Mouse (Mus musculus) cortical plate, adult 2 months (tissue): ENCODE measurements around the gene Tmem91. TPM values are rescaled to one million over a fixed set of nuclear protein-coding genes. Genes with fewer than 3 reads are reported as not detected.

Experiments used
- H3K27ac ChIP-seq: fragments of 200-500 bp; 2 replicates; pipeline ENCODE4 v1.5.1; 2012; ENCODE audit warnings: low read length, control low read depth, inconsistent platforms; ENCODE audit not compliant: insufficient read depth
- H3K4me1 ChIP-seq: fragments of 200-500 bp; 2 replicates; pipeline ENCODE4 v1.6.1; 2011; ENCODE audit warnings: low read length; ENCODE audit not compliant: control insufficient read depth, insufficient read depth
- H3K4me3 ChIP-seq: fragments of 200-500 bp; 2 replicates; pipeline ENCODE4 v1.5.1; 2011; ENCODE audit warnings: mild to moderate bottlenecking, low read length, control low read depth; ENCODE audit not compliant: insufficient read depth
- CTCF ChIP-seq: fragments of 200-500 bp; IDR thresholded peaks from 2 replicates; pipeline ENCODE4 v1.5.1; 2011; ENCODE audit warnings: mild to moderate bottlenecking, control low read depth, low read length; ENCODE audit not compliant: insufficient read depth; ENCODE audit errors: extremely low read depth
- POLR2A ChIP-seq: fragments of 200-500 bp; IDR thresholded peaks from 2 replicates; pipeline ENCODE4 v1.6.1; 2011; ENCODE audit warnings: mild to moderate bottlenecking, low read length, control low read depth; ENCODE audit not compliant: insufficient read depth; ENCODE audit errors: extremely low read depth
- polyA plus RNA-seq: library from polyadenylated mRNA; depleted of rRNA; stranded (reverse); fragments of >200 nt; gene quantifications from 2 replicates; pipeline ENCODE4 v1.2.3, GENCODE M21; 2012

Tmem91 gene
- polyA plus RNA-seq, 1 experiment, result 37.6 TPM

GRCm38 (mm10) chr7:25684659-25685058 is 9.7 kb upstream of the Tmem91 start:
- Histone ChIP-seq H3K4me3 (no peak overlapping the region), H3K27ac (no peak overlapping the region), H3K4me1 (peaks cover 4% of the 10 kb centered on the region; the same call in 1 of the 2 replicates)
- TF ChIP-seq POLR2A, result no peak
- no peak for TF ChIP-seq CTCF

GRCm38 (mm10) chr7:25683474-25684180 is 8.7 kb upstream of the Tmem91 start:
- no peak for TF ChIP-seq POLR2A
- TF ChIP-seq CTCF, result no peak
- peaks cover 4% of the 10 kb centered on the region; the same call in 1 of the 2 replicates for H3K4me1 ChIP-seq
- H3K27ac ChIP-seq, result no peak overlapping the region
- H3K4me3 ChIP-seq, result no peak overlapping the region

GRCm38 (mm10) chr7:25681341-25682231 is 6.6 kb upstream of the Tmem91 start:
- Histone ChIP-seq H3K4me3 (peak overlapping the region; percentile 47), H3K4me1 (0 out of 2 replicates have a peak, but pooled peaks cover 2% of the 10 kb centered on the region), H3K27ac (no peak overlapping the region)
- TF ChIP-seq POLR2A (no peak), CTCF (no peak)

- Histone ChIP-seq H3K27ac (peak within 1 kb of the TSS; percentile 86), H3K4me3 (peak within 1 kb of the TSS; percentile 47), H3K4me1 (0 out of 2 replicates have a peak, but pooled peaks cover 2% of the 10 kb centered on the region)
- TF ChIP-seq POLR2A (peak; percentile 68), CTCF (no peak)
Measured at GRCm38 (mm10) chr7:25680514-25681258, 5.7 kb upstream of the Tmem91 start, which contains the start of gene B9d2. TSS of gene B9d2 (plus strand) at chr7:25680780.

- H3K27ac ChIP-seq, result no peak overlapping the region
- 0 out of 2 replicates have a peak, but pooled peaks cover 2% of the 10 kb centered on the region for H3K4me1 ChIP-seq
- no peak for TF ChIP-seq CTCF
- no peak for TF ChIP-seq POLR2A
- peak overlapping the region; percentile 47; the same call in 1 of the 2 replicates for H3K4me3 ChIP-seq
Measured at GRCm38 (mm10) chr7:25679971-25680370, 5.0 kb upstream of the Tmem91 start.

- Histone ChIP-seq H3K4me1 (0 out of 2 replicates have a peak, but pooled peaks cover 2% of the 10 kb centered on the region), H3K27ac (no peak overlapping the region)
- TF ChIP-seq POLR2A (no peak), CTCF (no peak)
Measured at GRCm38 (mm10) chr7:25677013-25677412, 2.0 kb upstream of the Tmem91 start.

GRCm38 (mm10) chr7:25676085-25676781 is 1.3 kb upstream of the Tmem91 start:
- Histone ChIP-seq H3K4me3 (no peak overlapping the region), H3K27ac (no peak overlapping the region), H3K4me1 (no peaks in the 10 kb centered on the region)
- TF ChIP-seq POLR2A (no peak), CTCF (no peak)

More at GRCm38 (mm10) chr7:25677013-25677412, 2.0 kb upstream of the Tmem91 start:
- H3K4me3 ChIP-seq, result no peak overlapping the region

- no peak for TF ChIP-seq POLR2A
- TF ChIP-seq CTCF, result no peak
- Histone ChIP-seq H3K4me3 (peak overlapping the region; percentile 78; the same call in 1 of the 2 replicates), H3K4me1 (no peaks in the 10 kb centered on the region), H3K27ac (no peak overlapping the region)
Measured at GRCm38 (mm10) chr7:25675405-25675804, 439 bp upstream of the Tmem91 start.

- Histone ChIP-seq H3K4me3 (peak overlapping the region; percentile 78), H3K27ac (no peak overlapping the region), H3K4me1 (no peaks in the 10 kb centered on the region)
- no peak for TF ChIP-seq CTCF
- no peak for TF ChIP-seq POLR2A
Measured at GRCm38 (mm10) chr7:25674297-25674696, 669 bp downstream of the Tmem91 start.
